Mouse (Mus musculus) intestine, embryonic 16.5 days (tissue): ENCODE data around the gene Tpk1. TPM values are rescaled to one million over a fixed set of nuclear protein-coding genes. Genes with fewer than 3 reads are reported as not detected.
A peak's percentile ranks its signal among the peaks of the same experiment; 100 is the strongest.
"Not testable (repeated sequence)": the region's sequence is repeated elsewhere in the genome, so short reads cannot be mapped to it uniquely, and the experiment has no call there.

Source experiments
- ATAC-seq: fragments of 200-750 bp; cut with Nextera tagmentation; 2 replicates; pipeline ENCODE4 v1.8.0; 2017; ENCODE audit warnings: moderate TSS enrichment, moderate library complexity
- H3K27ac ChIP-seq: fragments of 300-500 bp; sonication (generic); 2 replicates; pipeline ENCODE4 v1.5.1; 2014; ENCODE audit warnings: mild to moderate bottlenecking, low read length
- H3K27me3 ChIP-seq: fragments of 300-500 bp; sonication (generic); replicated peaks from 2 replicates; pipeline ENCODE4 v1.6.1; 2014; ENCODE audit warnings: low read length, control low read depth, mixed read lengths; ENCODE audit not compliant: control insufficient read depth, insufficient read depth
- H3K36me3 ChIP-seq: fragments of 300-500 bp; sonication (generic); 2 replicates; pipeline ENCODE4 v1.6.1; 2014; ENCODE audit warnings: low read length, control low read depth; ENCODE audit not compliant: control insufficient read depth, insufficient read depth
- H3K4me1 ChIP-seq: fragments of 300-500 bp; sonication (generic); 2 replicates; pipeline ENCODE4 v1.6.1; 2014; ENCODE audit warnings: low read length, control low read depth, mixed read lengths; ENCODE audit not compliant: control insufficient read depth, insufficient read depth
- H3K4me2 ChIP-seq: fragments of 300-500 bp; sonication (generic); 2 replicates; pipeline ENCODE4 v1.6.1; 2014; ENCODE audit warnings: low read depth, low read length, control low read depth
- H3K4me3 ChIP-seq: fragments of 300-500 bp; sonication (generic); 2 replicates; pipeline ENCODE4 v1.5.1; 2014; ENCODE audit warnings: mild to moderate bottlenecking, low read length
- H3K9ac ChIP-seq: fragments of 300-500 bp; sonication (generic); 2 replicates; pipeline ENCODE4 v1.6.1; 2014; ENCODE audit warnings: low read depth, low read length
- H3K9me3 ChIP-seq: fragments of 300-500 bp; sonication (generic); 2 replicates; pipeline ENCODE4 v1.6.1; 2016; ENCODE audit warnings: low read length, control low read depth; ENCODE audit not compliant: control insufficient read depth
- WGBS: fragments of 180-500 bp; shearing (Covaris S2); extraction: QIAGEN DNeasy Blood & Tissue Kit; methylation state at CpG from one replicate; pipeline ENCODE4 v1.1.7; 2014; 5-methylcytosine and 5-hydroxymethylcytosine counted together
- polyA plus RNA-seq: library from polyadenylated mRNA; unstranded; fragments of >200 nt; fragmentation: Nextera tagmentation; extraction: Ambion mirVana; gene quantifications from 2 replicates; pipeline ENCODE4 v1.2.1, GENCODE M21; 2015

Tpk1 gene
- polyA plus RNA-seq, 1 experiment from 2014 or later = 25.7 TPM

DNA sequence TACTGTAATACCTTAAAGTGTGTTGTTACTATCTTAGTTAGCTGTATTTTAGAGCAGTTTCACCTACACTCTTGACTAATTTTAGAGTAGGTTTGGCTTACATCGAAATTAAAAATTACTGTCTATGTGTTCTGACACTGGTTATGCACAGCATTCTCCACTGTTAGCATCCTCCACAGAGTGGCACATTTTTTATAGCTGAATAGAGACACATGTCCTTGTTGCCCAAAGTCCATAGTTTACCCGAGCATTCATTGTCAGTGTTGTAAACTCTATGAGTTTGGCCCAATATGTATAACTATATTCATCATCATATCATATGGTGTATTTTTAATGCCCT lies 148.8 kb downstream of the Tpk1 start:
- no peaks in the 10 kb centered on the region for H3K36me3 ChIP-seq
- ATAC-seq = no peak
- H3K4me3 ChIP-seq = no peak overlapping the region
- no peaks in the 10 kb centered on the region for H3K27me3 ChIP-seq
- H3K27ac ChIP-seq = no peak overlapping the region
- H3K4me1 ChIP-seq = no peaks in the 10 kb centered on the region
- H3K4me2 ChIP-seq = no peak overlapping the region
- H3K9ac ChIP-seq = no peak overlapping the region
- H3K9me3 ChIP-seq = no peaks in the 10 kb centered on the region
- 81% methylated on average over 2 of the region's 2 CpGs for WGBS

DNA sequence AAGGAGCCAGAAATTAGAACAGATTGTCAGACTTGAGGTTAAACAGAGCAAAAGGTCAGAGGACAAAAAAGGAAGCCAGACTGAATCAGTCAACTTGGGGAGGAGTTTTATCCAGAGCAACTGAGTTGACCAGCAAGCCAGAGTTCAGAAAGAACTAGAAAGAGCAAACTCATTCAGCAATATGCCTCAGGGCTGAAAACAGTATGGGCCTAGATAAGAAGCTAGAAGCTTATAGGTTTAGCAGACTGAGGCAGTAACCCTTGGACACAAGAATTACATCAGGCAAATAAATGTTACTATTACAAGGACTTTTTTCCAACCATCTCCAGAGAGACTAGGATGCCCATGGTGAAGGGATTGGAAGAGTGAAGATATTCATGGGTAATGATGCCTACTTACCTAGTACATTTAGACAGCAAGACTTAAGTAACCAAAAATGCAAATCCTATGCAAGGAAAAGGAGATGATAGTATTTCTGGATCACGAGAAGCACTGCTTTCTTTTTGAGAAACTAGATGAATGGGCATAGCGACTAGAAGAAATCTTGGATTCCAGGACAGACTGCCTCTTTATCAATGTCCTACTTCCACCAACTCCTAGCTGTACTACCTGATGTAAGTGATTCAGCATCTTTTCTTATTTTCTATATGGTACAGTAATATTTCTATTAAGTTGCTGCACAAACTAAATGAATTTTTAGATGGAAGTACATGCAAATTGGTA lies 149.3 kb downstream of the Tpk1 start:
- no peak overlapping the region for H3K27ac ChIP-seq
- WGBS = 76% methylated on average over 2 of the region's 2 CpGs
- no peak overlapping the region for H3K9ac ChIP-seq
- no peak overlapping the region for H3K4me3 ChIP-seq
- peak; percentile 46; the same call in 1 of the 2 replicates for ATAC-seq
- no peaks in the 10 kb centered on the region for H3K27me3 ChIP-seq
- H3K4me1 ChIP-seq = no peaks in the 10 kb centered on the region
- no peak overlapping the region for H3K4me2 ChIP-seq
- no peaks in the 10 kb centered on the region for H3K36me3 ChIP-seq
- no peaks in the 10 kb centered on the region for H3K9me3 ChIP-seq

DNA sequence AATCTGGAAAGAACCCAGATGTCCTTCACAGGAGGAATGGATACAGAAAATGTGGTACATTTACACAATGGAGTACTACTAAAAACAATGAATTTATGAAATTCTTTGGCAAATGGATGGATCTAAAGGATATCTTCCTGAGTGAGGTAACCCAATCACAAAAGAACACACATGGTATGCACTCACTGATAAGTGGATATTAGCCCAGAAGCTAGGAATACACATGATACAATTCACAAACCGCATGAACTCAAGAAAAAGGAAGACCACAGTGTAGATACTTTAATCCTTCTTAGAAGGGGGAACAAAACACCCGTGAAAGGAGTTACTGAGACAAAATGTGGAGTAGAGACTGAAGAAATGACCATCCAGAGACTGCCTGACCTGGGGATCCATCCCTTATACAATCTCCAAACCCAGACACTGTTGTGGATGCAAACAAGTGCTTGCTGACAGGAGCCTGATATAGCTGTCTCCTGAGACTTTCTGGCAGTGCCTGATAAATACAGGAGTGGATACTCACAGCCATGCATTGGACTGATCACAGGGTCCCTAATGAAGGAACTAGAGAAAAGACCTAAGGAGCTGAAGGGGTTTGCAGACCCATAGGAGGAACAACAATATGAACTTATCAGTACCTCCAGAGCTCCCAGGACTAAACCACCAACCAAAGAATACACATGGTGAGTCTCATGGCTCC lies 159.2 kb downstream of the Tpk1 start:
- WGBS = 92% methylated on average over 2 of the region's 2 CpGs
- not testable (repeated sequence) for H3K36me3 ChIP-seq, H3K27ac ChIP-seq, ATAC-seq, H3K27me3 ChIP-seq, H3K4me1 ChIP-seq, H3K9ac ChIP-seq, H3K4me2 ChIP-seq, H3K4me3 ChIP-seq, H3K9me3 ChIP-seq

DNA sequence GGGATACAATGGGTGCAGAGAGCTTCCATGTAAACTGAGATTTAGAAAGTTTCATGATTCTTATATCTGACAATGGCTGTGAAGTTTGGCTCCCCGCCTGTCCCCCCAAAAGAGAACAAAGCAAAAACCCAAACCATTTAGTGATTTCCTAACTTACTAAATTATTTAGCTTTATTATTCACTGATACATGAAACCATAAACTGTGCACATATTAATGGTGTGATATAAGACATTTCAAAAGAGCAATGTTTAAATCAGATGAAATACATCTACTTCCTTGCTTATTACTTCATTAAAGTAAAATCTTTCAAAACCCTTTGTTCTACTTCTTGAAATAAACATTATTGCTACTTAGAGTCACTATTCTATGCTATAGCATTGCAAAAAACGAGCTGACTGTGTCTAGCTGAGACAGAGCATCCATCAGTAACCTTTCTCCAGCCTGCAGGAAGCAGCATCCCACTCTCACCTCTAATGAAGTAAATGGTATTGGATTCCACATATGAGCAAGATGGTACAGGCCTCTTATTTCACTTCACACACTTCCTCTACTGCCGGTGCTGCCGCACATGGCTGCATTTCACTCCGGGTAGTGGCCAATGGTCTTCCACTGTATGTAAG lies 161.4 kb downstream of the Tpk1 start:
- Histone ChIP-seq H3K4me2 (no peak overlapping the region), H3K27me3 (no peaks in the 10 kb centered on the region), H3K36me3 (no peaks in the 10 kb centered on the region), H3K4me1 (no peaks in the 10 kb centered on the region), H3K27ac (no peak overlapping the region), H3K9me3 (no peaks in the 10 kb centered on the region), H3K9ac (no peak overlapping the region), H3K4me3 (no peak overlapping the region)
- WGBS = 81% methylated on average over 5 of the region's 5 CpGs
- no peak for ATAC-seq

DNA sequence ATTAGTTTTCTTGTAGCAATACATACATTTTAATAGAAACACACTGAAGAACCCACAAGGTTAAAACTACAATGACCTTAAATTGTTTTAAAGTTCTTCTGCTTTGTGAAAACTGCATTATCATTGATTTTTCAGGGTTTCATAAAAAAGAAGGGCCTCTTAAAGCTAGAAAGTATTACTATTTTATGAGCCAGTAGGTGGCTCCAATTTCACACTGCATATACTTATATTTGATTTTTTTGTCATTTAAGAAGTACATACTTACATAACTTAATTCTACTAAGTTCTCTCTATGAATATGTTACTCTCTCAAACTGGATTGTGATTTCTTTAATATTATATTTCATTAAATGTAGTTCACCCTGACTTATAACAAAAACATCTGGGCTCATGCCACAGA lies 173.7 kb downstream of the Tpk1 start:
- no peak for ATAC-seq
- no peaks in the 10 kb centered on the region for H3K27me3 ChIP-seq
- no peaks in the 10 kb centered on the region for H3K9me3 ChIP-seq
- H3K27ac ChIP-seq = no peak overlapping the region
- no peak overlapping the region for H3K4me3 ChIP-seq
- H3K9ac ChIP-seq = no peak overlapping the region
- no peaks in the 10 kb centered on the region for H3K36me3 ChIP-seq
- no peaks in the 10 kb centered on the region for H3K4me1 ChIP-seq
- no peak overlapping the region for H3K4me2 ChIP-seq

DNA sequence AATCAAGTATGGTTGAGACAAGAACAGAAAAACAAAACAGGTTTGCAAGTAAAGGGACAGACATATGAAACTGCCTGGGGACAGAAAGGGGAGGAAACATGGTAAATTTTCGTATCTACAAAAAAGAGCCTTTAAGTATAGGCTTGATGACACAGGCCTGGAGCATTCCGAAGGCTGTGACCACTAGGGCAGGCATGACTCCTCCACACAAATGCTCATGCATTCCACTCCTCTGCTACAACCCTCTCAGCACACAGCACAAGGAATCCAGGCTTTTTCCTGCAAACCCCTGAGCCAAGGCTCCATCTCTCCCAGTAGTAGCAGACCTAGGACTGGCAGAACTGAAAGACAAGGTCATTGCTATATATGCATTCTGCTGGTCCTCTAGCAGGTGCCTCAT lies 179.4 kb downstream of the Tpk1 start:
- WGBS = 86% methylated on average over 2 of the region's 2 CpGs
- Histone ChIP-seq H3K9ac (no peak overlapping the region), H3K27me3 (no peaks in the 10 kb centered on the region), H3K4me3 (no peak overlapping the region), H3K27ac (no peak overlapping the region), H3K4me1 (no peaks in the 10 kb centered on the region), H3K9me3 (no peaks in the 10 kb centered on the region), H3K36me3 (no peaks in the 10 kb centered on the region), H3K4me2 (no peak overlapping the region)
- no peak for ATAC-seq

DNA sequence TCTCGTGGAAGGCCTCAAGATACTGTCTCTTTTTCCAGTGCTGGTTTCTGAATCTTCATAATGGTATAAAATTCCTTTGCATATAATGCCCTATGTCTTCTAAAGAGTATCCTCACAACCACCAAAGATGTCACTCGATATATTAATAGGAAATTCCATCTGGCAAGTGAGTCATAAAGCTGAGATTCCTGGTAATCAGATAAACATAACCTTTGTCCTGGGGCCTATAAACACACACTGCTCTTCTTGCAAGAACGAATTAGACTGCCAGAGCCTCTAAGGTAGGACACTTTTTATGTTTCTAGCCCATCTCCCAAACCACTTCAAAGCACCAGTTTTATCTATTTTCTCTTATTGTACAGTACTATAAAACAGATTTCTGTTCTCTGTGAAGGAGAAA lies 185.4 kb downstream of the Tpk1 start:
- Histone ChIP-seq H3K36me3 (no peaks in the 10 kb centered on the region), H3K4me1 (no peaks in the 10 kb centered on the region), H3K4me3 (no peak overlapping the region), H3K4me2 (0 out of 2 replicates have a peak overlapping the region, but pooled peaks have one; percentile 3), H3K27me3 (no peaks in the 10 kb centered on the region), H3K9ac (no peak overlapping the region), H3K9me3 (no peaks in the 10 kb centered on the region), H3K27ac (no peak overlapping the region)
- peak; percentile 82 for ATAC-seq
- 49% methylated on average over 3 of the region's 3 CpGs for WGBS

DNA sequence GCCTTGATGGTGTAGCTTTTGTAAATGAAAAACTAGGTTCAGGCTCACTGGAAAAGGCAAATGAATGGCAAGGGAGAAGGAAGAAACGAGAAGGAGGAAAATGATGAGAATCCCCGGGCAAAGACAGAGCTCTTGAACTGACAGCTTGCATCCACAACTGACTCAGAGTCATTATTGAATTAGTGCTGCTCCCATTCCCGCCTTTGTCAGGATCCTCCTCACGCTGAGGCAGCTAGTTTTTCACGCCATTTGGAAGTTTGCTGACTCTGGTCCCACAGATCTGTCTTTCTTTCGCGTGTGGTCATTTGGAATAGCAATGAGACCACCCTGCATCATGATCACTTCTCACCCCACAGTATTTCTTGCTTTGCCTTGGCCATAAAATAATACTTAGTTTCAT lies 187.3 kb downstream of the Tpk1 start:
- H3K36me3 ChIP-seq = no peaks in the 10 kb centered on the region
- WGBS = 75% methylated on average over 7 of the region's 7 CpGs
- no peak for ATAC-seq
- no peak overlapping the region for H3K27ac ChIP-seq
- H3K4me3 ChIP-seq = no peak overlapping the region
- no peak overlapping the region for H3K4me2 ChIP-seq
- no peaks in the 10 kb centered on the region for H3K27me3 ChIP-seq
- no peaks in the 10 kb centered on the region for H3K9me3 ChIP-seq
- H3K4me1 ChIP-seq = no peaks in the 10 kb centered on the region
- H3K9ac ChIP-seq = no peak overlapping the region

DNA sequence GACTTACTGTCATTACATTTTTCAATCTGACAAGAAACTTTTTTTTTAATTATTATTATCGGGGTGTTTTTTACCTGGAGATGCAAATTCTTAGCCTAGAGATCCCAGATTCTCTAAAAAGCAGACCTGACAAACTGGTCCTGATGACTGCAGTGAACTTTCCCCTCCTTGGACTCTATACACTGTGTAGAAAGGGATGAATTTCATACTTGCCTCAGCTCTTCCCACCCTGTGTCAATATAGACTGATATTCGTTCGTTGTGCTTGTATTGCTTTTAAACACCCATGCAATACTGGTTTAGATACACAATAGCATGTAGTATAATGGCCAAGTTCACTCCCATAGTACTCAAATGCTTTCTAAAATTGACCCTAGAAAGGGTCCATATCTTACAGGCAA lies 189.7 kb downstream of the Tpk1 start:
- H3K9ac ChIP-seq = no peak overlapping the region
- H3K4me3 ChIP-seq = no peak overlapping the region
- ATAC-seq = peak; percentile 70
- H3K4me2 ChIP-seq = no peak overlapping the region
- no peaks in the 10 kb centered on the region for H3K27me3 ChIP-seq
- H3K27ac ChIP-seq = no peak overlapping the region
- H3K36me3 ChIP-seq = no peaks in the 10 kb centered on the region
- 76% methylated on average over 3 of the region's 3 CpGs for WGBS
- no peaks in the 10 kb centered on the region for H3K4me1 ChIP-seq
- no peaks in the 10 kb centered on the region for H3K9me3 ChIP-seq
